Mouse (Mus musculus) C2C12 (cell line): Measurements from ENCODE around the gene Gm26566.

Experiments
- CTCF ChIP-seq: IDR thresholded peaks from one replicate; pipeline ENCODE4 v1.5.1; 2011; ENCODE audit not compliant: control insufficient read depth, insufficient read depth, insufficient read length
- FOSL1 ChIP-seq: IDR thresholded peaks from one replicate; pipeline ENCODE4 v1.8.0; 2011; ENCODE audit warnings: mild to moderate bottlenecking, low read length; ENCODE audit not compliant: poor library complexity, insufficient read depth, severe bottlenecking
- MAX ChIP-seq: IDR thresholded peaks from one replicate; pipeline ENCODE4 v1.6.1; 2011; ENCODE audit warnings: mild to moderate bottlenecking, control low read depth
- MYOG ChIP-seq: IDR thresholded peaks from one replicate; pipeline ENCODE4 v1.6.1; 2011; ENCODE audit not compliant: control insufficient read depth, insufficient read length; ENCODE audit errors: extremely low read depth

DNA sequence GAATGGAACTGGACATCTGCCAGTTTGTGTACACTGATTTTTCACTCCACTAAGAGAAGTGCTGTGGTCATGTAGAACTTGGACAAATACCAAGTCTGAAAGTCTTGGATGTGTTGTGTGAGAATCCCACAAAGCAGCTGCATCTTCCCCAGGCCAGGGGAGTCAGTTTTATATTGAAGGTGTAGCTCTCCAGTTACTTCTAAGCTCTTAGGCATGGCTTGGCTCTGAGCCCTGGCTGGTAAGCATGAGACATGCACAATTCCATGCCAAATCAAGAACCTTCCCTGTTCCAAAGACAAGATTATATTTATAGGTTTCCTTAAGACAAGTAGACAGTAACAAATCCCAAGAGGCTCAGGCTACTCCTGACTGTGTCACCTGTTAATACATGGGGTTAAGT is 6.5 kb upstream of the Gm26566 start:
- no peak for TF ChIP-seq CTCF
- no peak for TF ChIP-seq MYOG
- TF ChIP-seq MAX: no peak
- TF ChIP-seq FOSL1: no peak
